Mouse (Mus musculus) ES-Bruce4 (cell line): ENCODE data around the gene Depdc5. TPM values are rescaled to one million over a fixed set of nuclear protein-coding genes. Genes with fewer than 3 reads are reported as not detected.

Experiments used
- H3K27ac ChIP-seq: 2 replicates; pipeline ENCODE4 v1.5.1; 2012; ENCODE audit warnings: low read length, inconsistent platforms; ENCODE audit not compliant: insufficient read depth
- H3K27me3 ChIP-seq: 2 replicates; pipeline ENCODE4 v1.6.1; 2012; ENCODE audit warnings: mild to moderate bottlenecking, low read length, inconsistent platforms; ENCODE audit not compliant: control insufficient read depth, poor library complexity, insufficient read depth, severe bottlenecking
- H3K36me3 ChIP-seq: 2 replicates; pipeline ENCODE4 v1.6.1; 2012; ENCODE audit warnings: inconsistent platforms, mild to moderate bottlenecking, low read length, moderate library complexity; ENCODE audit not compliant: control insufficient read depth, poor library complexity, insufficient read depth, severe bottlenecking
- H3K4me1 ChIP-seq: one replicate; pipeline ENCODE4 v1.8.1; 2011; ENCODE audit warnings: low read length; ENCODE audit not compliant: control insufficient read depth, insufficient read depth
- H3K4me3 ChIP-seq: 2 replicates; pipeline ENCODE4 v1.5.1; 2011; ENCODE audit warnings: low read depth, mild to moderate bottlenecking, low read length
- H3K9ac ChIP-seq: 2 replicates; pipeline ENCODE4 v1.6.1; 2012; ENCODE audit warnings: low read depth, mild to moderate bottlenecking, inconsistent platforms; ENCODE audit not compliant: poor library complexity, severe bottlenecking
- H3K9me3 ChIP-seq: replicated peaks from 2 replicates; pipeline ENCODE4 v1.6.1; 2012; ENCODE audit warnings: mild to moderate bottlenecking, low read length, inconsistent platforms; ENCODE audit not compliant: control insufficient read depth, poor library complexity, insufficient read depth, severe bottlenecking
- CTCF ChIP-seq: IDR thresholded peaks from one replicate; pipeline ENCODE4 v1.8.1; 2011; ENCODE audit warnings: low read depth, low read length
- EP300 ChIP-seq: IDR thresholded peaks from 2 replicates; pipeline ENCODE4 v1.6.1; 2011; ENCODE audit warnings: low read depth, low read length; ENCODE audit not compliant: insufficient read depth
- POLR2A ChIP-seq: IDR thresholded peaks from one replicate; pipeline ENCODE4 v1.8.1; 2011; ENCODE audit warnings: low read length; ENCODE audit not compliant: insufficient read depth
- polyA plus RNA-seq: library from polyadenylated mRNA; stranded (reverse); fragments of >200 nt; gene quantifications from 2 replicates; pipeline ENCODE4 v1.2.4, GENCODE M21; 2011; ENCODE audit warnings: low read depth; ENCODE audit not compliant: missing spikeins, insufficient read depth, insufficient read length

Depdc5 gene
- polyA plus RNA-seq, 1 experiment, result 60.5 TPM

DNA sequence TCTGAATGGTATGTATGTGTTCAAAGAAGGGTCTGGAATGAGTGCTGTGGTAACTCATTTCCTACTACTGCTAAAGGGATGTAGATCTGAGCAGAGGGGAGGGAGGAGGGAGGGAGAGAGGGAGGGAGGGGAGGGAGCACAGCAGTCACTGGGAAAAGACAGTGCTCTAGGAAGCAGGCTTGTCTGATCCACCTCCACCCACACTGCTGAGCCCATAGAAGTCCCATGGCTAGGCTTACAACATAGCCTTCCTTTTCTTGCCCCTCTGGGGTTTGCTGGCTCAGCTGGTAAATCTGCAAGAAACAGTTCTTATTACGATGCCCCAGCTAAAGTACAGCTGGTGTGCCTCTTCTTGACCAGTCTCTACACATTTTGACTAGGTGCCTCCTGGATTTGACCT, 124.4 kb downstream of the Depdc5 start:
- H3K36me3 ChIP-seq, result peaks cover 11% of the 10 kb centered on the region; the same call in 1 of the 2 replicates
- H3K4me3 ChIP-seq, result no peak overlapping the region
- no peak for TF ChIP-seq POLR2A
- no peak for TF ChIP-seq CTCF
- TF ChIP-seq EP300, result no peak
- no peak overlapping the region for H3K9ac ChIP-seq
- H3K9me3 ChIP-seq, result no peaks in the 10 kb centered on the region
- H3K4me1 ChIP-seq, result no peaks in the 10 kb centered on the region
- no peaks in the 10 kb centered on the region for H3K27me3 ChIP-seq
- H3K27ac ChIP-seq, result no peak overlapping the region

DNA sequence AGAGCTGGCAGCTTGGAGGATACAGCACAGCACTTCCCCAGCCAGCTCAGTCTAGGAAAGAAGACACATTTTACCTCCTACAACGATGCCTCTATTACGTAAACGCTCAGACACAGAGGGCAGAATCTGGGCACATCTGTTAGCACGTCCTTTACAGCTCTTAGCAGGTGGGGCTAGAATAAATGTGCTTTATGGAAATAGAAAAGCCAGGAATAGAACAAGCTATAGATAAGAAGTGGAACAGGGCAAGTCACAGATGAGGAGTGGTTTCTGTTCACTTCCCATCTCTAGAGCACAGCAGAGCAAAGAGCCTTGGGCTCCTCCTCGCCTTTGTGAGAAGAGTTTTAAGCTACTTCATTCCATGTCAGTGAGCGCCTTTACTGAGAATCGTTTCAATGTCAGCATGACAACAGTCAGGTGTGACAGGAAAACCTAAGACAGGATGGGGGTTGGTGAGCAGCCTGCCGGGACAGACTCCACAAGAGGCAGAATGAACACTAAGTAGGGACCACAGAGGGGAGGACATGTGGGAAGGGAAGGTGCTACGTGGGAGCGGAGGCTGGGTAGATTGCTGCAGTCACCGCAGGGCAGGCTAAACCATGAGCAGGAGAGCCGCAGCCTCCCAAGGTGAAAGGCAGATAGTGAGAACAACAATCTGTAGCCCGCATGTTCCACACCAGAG, 126.6 kb downstream of the Depdc5 start:
- Histone ChIP-seq H3K9ac (no peak overlapping the region), H3K27me3 (no peaks in the 10 kb centered on the region), H3K4me1 (no peaks in the 10 kb centered on the region), H3K4me3 (no peak overlapping the region), H3K9me3 (no peaks in the 10 kb centered on the region), H3K27ac (no peak overlapping the region), H3K36me3 (0 out of 2 replicates have a peak, but pooled peaks cover 6% of the 10 kb centered on the region)
- TF ChIP-seq EP300 (no peak), CTCF (no peak), POLR2A (no peak)

GRCm38 (mm10) chr5:32991152-32991551, 127.7 kb downstream of the Depdc5 start:
- Histone ChIP-seq H3K9ac (no peak overlapping the region), H3K36me3 (0 out of 2 replicates have a peak, but pooled peaks cover 6% of the 10 kb centered on the region), H3K4me3 (no peak overlapping the region), H3K4me1 (no peaks in the 10 kb centered on the region), H3K27ac (no peak overlapping the region), H3K27me3 (no peaks in the 10 kb centered on the region), H3K9me3 (no peaks in the 10 kb centered on the region)
- TF ChIP-seq CTCF, result no peak
- TF ChIP-seq EP300, result no peak
- no peak for TF ChIP-seq POLR2A

DNA sequence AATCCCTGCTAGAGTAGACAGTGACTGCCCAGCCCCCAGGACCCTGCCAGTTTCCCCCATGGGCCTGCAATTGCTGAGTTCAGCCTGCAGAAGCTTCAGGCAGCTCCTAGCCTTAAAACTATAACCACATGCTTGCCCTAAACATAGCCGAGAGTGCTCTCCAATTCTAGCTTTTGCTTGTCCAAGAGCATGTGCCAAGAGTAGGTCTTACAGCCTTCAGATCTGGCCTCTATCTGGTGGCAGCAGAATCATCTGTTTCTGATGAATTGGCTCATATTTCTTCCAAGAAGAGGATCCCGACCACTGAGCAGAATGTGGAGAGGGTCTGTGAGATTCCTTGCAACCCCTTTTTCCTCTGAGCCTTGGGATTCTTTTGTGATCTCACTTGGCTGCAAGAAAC, 131.0 kb downstream of the Depdc5 start:
- no peak overlapping the region for H3K27ac ChIP-seq

GRCm38 (mm10) chr5:32995756-32996155, 132.3 kb downstream of the Depdc5 start:
- Histone ChIP-seq H3K36me3 (no peaks in the 10 kb centered on the region), H3K27me3 (no peaks in the 10 kb centered on the region), H3K4me3 (no peak overlapping the region), H3K9me3 (no peaks in the 10 kb centered on the region), H3K27ac (no peak overlapping the region), H3K4me1 (no peaks in the 10 kb centered on the region), H3K9ac (no peak overlapping the region)
- no peak for TF ChIP-seq EP300

More for the DNA sequence above, 131.0 kb downstream of the Depdc5 start:
- no peak for TF ChIP-seq EP300
- TF ChIP-seq POLR2A, result no peak
- TF ChIP-seq CTCF, result no peak
- H3K27me3 ChIP-seq, result no peaks in the 10 kb centered on the region
- H3K4me3 ChIP-seq, result no peak overlapping the region
- no peaks in the 10 kb centered on the region for H3K9me3 ChIP-seq
- H3K4me1 ChIP-seq, result no peaks in the 10 kb centered on the region
- no peaks in the 10 kb centered on the region for H3K36me3 ChIP-seq
- H3K9ac ChIP-seq, result no peak overlapping the region

GRCm38 (mm10) chr5:32996560-32996959, 133.1 kb downstream of the Depdc5 start:
- H3K27ac ChIP-seq, result no peak overlapping the region
- TF ChIP-seq POLR2A (no peak), EP300 (no peak), CTCF (no peak)
- no peaks in the 10 kb centered on the region for H3K9me3 ChIP-seq
- H3K9ac ChIP-seq, result no peak overlapping the region
- H3K36me3 ChIP-seq, result no peaks in the 10 kb centered on the region
- H3K4me1 ChIP-seq, result no peaks in the 10 kb centered on the region
- no peak overlapping the region for H3K4me3 ChIP-seq
- H3K27me3 ChIP-seq, result no peaks in the 10 kb centered on the region
